Mouse (Mus musculus): ENCODE measurements around the gene Zfp786. TPM values are rescaled to one million over a fixed set of nuclear protein-coding genes. Genes with fewer than 3 reads are reported as not detected.

Zfp786 gene
- polyA plus RNA-seq, 1 experiment from 2014 or later = 16.0 TPM

DNA sequence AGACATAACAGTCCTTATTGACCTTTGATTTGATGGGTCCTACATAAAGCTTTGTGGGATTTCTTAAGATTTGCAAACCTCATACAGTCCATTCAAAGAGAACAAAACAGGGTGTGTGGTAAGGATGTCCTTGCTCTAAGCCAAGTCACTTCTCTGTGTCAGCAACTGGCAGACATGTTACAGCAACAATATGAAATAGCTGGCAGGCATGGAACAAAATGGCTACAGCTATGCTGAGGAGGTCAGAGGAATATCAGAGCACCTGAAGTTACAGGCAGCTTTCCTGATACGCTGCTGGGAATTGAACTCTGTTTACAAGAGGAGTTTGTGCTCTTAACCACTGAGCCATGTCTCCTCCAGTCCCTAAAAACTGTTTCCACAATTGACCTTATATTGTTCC lies 1.6 kb upstream of the Zfp786 start:
- ATAC-seq (ENCODE audit: low FRiP score, low TSS enrichment) = no peak
- Histone ChIP-seq H3K9me3 (ENCODE audit: control insufficient read depth, low read length) (no peaks in the 10 kb centered on the region), H3K9ac (replicated peaks; ENCODE audit: low read length) (no peak overlapping the region), H3K4me2 (ENCODE audit: low read length) (no peak overlapping the region), H3K27me3 (ENCODE audit: control insufficient read depth, insufficient read depth, low read length) (no peaks in the 10 kb centered on the region), H3K27ac (replicated peaks; ENCODE audit: low read depth, low read length) (no peak overlapping the region), H3K4me3 (replicated peaks; ENCODE audit: low read depth, low read length) (no peak overlapping the region), H3K4me1 (ENCODE audit: control insufficient read depth, insufficient read depth, low read length) (peaks cover 16% of the 10 kb centered on the region), H3K36me3 (ENCODE audit: control insufficient read depth, insufficient read depth, low read length) (no peaks in the 10 kb centered on the region)
- WGBS = 88% methylated on average over 1 of the region's 1 CpGs
- no peak for DNase-seq

DNA sequence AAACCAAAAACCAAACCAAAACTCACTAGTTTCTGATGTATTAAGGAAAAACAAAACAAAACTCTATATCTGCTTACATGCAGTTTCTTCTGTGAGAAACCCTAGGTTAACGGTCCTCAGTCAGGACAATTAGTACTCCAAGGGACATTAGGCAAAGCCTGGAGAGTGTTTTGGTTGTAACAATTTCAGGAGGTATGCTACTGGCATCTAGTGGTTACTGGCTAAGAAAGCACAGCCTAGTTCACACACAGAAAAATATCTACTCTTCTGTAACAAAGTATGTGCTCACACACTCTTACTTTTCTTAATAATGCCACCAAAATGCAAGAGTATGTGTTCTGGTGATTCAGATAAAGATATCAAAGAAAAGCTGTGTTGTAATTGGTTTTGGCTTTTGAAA lies 1.7 kb downstream of the Zfp786 start:
- Histone ChIP-seq H3K27me3 (ENCODE audit: control insufficient read depth, insufficient read depth, low read length) (no peaks in the 10 kb centered on the region), H3K9me3 (ENCODE audit: control insufficient read depth, low read length) (no peaks in the 10 kb centered on the region), H3K4me2 (ENCODE audit: low read length) (peak overlapping the region; percentile 66), H3K9ac (replicated peaks; ENCODE audit: low read length) (peak overlapping the region; percentile 93; the same call in 1 of the 2 replicates), H3K4me1 (ENCODE audit: control insufficient read depth, insufficient read depth, low read length) (peaks cover 10% of the 10 kb centered on the region), H3K36me3 (ENCODE audit: control insufficient read depth, insufficient read depth, low read length) (peaks cover 17% of the 10 kb centered on the region), H3K4me3 (replicated peaks; ENCODE audit: low read depth, low read length) (peak overlapping the region; percentile 79), H3K27ac (replicated peaks; ENCODE audit: low read depth, low read length) (no peak overlapping the region; the same call in 1 of the 2 replicates)
- DNase-seq = peak; percentile 64
- ATAC-seq (ENCODE audit: low FRiP score, low TSS enrichment) = no peak
- WGBS = 35% methylated on average over 1 of the region's 1 CpGs

DNA sequence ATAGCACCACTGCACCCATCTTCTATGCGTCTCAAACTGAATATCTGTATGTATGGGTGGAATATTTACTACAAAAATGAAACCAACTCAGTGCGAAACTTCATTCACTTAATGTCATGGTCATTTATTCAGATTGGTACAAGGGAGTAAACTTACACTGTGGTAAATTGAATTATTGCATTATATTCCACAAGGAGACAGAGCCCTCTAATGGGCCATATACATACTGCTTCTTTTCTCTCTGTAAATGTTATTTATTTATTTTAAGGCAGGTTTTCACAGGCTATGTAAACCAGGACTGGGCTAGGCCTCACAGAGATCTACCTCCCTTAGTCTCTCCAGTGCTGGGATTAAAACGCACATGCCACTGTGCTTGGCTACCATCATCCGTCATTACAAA lies 3.2 kb downstream of the Zfp786 start:
- no peak for ATAC-seq (ENCODE audit: low FRiP score, low TSS enrichment)
- no peak overlapping the region for H3K9ac ChIP-seq (replicated peaks; ENCODE audit: low read length)
- H3K27me3 ChIP-seq (ENCODE audit: control insufficient read depth, insufficient read depth, low read length) = no peaks in the 10 kb centered on the region
- 94% methylated on average over 4 of the region's 4 CpGs for WGBS
- H3K27ac ChIP-seq (replicated peaks; ENCODE audit: low read depth, low read length) = no peak overlapping the region
- no peak overlapping the region for H3K4me2 ChIP-seq (ENCODE audit: low read length)
- peaks cover 10% of the 10 kb centered on the region for H3K4me1 ChIP-seq (ENCODE audit: control insufficient read depth, insufficient read depth, low read length)
- no peak for DNase-seq
- no peaks in the 10 kb centered on the region for H3K9me3 ChIP-seq (ENCODE audit: control insufficient read depth, low read length)
- no peak overlapping the region for H3K4me3 ChIP-seq (replicated peaks; ENCODE audit: low read depth, low read length)
- H3K36me3 ChIP-seq (ENCODE audit: control insufficient read depth, insufficient read depth, low read length) = peaks cover 32% of the 10 kb centered on the region

DNA sequence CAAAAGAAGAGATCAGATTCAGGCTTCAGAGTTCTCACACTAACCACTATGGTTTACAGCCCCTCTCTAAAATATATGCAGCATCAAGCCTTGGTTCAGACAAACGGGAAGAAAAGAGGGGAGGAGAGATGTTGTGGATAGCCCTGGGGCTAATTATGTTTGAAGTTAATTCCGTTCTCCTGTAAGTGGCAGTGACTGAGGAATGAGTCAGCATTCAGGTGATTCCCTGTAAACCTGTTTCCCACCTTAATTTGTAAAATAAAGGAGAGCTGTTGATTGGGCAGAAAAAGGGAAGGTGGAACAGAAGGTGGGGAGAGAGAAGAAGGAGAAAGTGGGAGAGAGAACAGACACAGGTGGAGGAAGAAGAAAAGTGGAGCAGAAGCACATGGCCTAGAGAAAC lies 6.4 kb downstream of the Zfp786 start:
- H3K27me3 ChIP-seq (ENCODE audit: control insufficient read depth, insufficient read depth, low read length) = no peaks in the 10 kb centered on the region
- H3K27ac ChIP-seq (replicated peaks; ENCODE audit: low read depth, low read length) = no peak overlapping the region
- no peak for ATAC-seq (ENCODE audit: low FRiP score, low TSS enrichment)
- peaks cover 64% of the 10 kb centered on the region for H3K36me3 ChIP-seq (ENCODE audit: control insufficient read depth, insufficient read depth, low read length)
- DNase-seq = no peak
- peaks cover 7% of the 10 kb centered on the region for H3K4me1 ChIP-seq (ENCODE audit: control insufficient read depth, insufficient read depth, low read length)
- no peak overlapping the region for H3K4me2 ChIP-seq (ENCODE audit: low read length)
- no peak overlapping the region for H3K4me3 ChIP-seq (replicated peaks; ENCODE audit: low read depth, low read length)
- no peaks in the 10 kb centered on the region for H3K9me3 ChIP-seq (ENCODE audit: control insufficient read depth, low read length)
- no peak overlapping the region for H3K9ac ChIP-seq (replicated peaks; ENCODE audit: low read length)
- 61% methylated on average over 2 of the region's 2 CpGs for WGBS

DNA sequence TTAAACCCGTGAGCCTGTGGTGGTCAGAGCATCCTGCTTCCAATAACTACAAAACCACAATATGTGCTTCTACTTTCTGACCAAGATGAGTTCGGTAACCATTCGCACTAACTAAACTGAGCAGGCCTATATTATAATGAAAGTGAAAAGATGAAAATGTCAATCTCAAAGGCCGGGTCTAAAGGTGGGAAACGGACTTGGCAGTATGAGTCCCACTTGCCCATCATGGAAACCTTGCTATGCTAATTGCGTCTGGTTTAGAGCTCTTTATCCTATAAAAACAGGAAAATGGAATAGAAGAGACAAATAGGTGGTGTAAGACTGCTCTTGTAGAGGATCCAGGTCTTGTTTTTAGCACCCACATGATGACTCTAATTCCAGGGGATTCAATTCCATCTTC lies 8.9 kb downstream of the Zfp786 start:
- H3K36me3 ChIP-seq (ENCODE audit: control insufficient read depth, insufficient read depth, low read length) = peaks cover 83% of the 10 kb centered on the region
- ATAC-seq (ENCODE audit: low FRiP score, low TSS enrichment) = no peak

DNA sequence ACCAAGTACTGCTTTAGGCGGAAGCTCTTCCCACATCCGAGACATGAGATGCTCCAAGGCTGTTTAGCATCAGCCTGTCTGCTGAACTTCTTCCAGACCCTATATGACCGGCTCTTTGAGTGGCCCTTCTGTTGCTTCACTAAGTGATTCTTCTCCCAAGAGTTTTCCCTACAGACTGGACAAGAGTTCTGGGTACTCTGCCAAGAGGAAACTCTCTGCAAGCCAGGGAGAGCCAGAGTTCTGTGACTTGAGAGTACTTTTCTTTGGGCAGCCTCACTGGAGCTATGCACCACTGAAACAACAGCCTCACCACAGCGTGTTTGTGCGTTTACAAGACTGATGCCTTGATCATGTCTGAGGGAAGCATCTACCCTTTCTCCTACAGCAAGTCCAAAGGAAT lies 9.4 kb downstream of the Zfp786 start:
- 97% methylated on average over 5 of the region's 5 CpGs for WGBS
- Histone ChIP-seq H3K27ac (replicated peaks; ENCODE audit: low read depth, low read length) (no peak overlapping the region), H3K36me3 (ENCODE audit: control insufficient read depth, insufficient read depth, low read length) (peaks cover 83% of the 10 kb centered on the region), H3K4me3 (replicated peaks; ENCODE audit: low read depth, low read length) (no peak overlapping the region), H3K27me3 (ENCODE audit: control insufficient read depth, insufficient read depth, low read length) (no peaks in the 10 kb centered on the region), H3K4me2 (ENCODE audit: low read length) (no peak overlapping the region), H3K4me1 (ENCODE audit: control insufficient read depth, insufficient read depth, low read length) (no peaks in the 10 kb centered on the region), H3K9ac (replicated peaks; ENCODE audit: low read length) (no peak overlapping the region), H3K9me3 (ENCODE audit: control insufficient read depth, low read length) (no peaks in the 10 kb centered on the region)
- no peak for ATAC-seq (ENCODE audit: low FRiP score, low TSS enrichment)
- no peak for DNase-seq

More for the DNA sequence above, 8.9 kb downstream of the Zfp786 start:
- H3K9ac ChIP-seq (replicated peaks; ENCODE audit: low read length) = no peak overlapping the region
- H3K4me2 ChIP-seq (ENCODE audit: low read length) = no peak overlapping the region
- H3K4me1 ChIP-seq (ENCODE audit: control insufficient read depth, insufficient read depth, low read length) = no peaks in the 10 kb centered on the region
- DNase-seq = no peak
- H3K4me3 ChIP-seq (replicated peaks; ENCODE audit: low read depth, low read length) = no peak overlapping the region
- no peak overlapping the region for H3K27ac ChIP-seq (replicated peaks; ENCODE audit: low read depth, low read length)
- no peaks in the 10 kb centered on the region for H3K27me3 ChIP-seq (ENCODE audit: control insufficient read depth, insufficient read depth, low read length)
- 89% methylated on average over 6 of the region's 6 CpGs for WGBS
- no peaks in the 10 kb centered on the region for H3K9me3 ChIP-seq (ENCODE audit: control insufficient read depth, low read length)

DNA sequence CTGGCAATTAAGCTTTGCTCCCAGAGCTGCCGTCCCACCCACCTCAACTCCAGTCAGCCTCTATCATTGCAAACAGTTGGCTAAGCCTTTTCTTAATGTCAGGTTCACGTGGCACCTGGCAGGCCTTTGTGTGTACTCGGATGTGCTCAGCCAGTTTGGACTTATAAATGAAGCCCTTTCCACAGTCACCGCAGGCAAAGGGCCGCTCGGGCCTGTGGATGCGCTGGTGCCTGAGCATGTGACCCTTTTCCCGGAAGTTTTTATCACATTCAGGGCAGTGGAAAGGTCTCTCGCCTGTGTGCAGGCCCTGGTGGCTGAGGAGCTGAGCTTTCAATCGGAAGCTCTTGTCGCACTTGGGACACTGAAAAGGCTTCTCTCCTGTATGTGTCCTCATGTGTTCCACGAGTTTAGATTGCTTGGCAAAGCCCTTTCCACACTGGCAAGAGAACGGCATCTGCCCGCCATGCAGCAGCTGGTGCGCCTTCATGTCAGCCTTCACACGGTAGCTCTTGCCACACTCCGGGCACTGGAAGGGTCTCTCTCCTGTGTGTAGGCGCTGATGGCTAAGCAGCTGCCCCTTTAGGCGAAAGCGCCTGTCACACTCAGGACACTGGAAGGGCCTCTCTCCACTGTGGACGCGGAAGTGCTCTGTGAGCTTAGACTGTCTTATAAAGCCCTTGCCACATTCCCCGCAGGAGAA lies 10.9 kb downstream of the Zfp786 start:
- no peaks in the 10 kb centered on the region for H3K4me1 ChIP-seq (ENCODE audit: control insufficient read depth, insufficient read depth, low read length)
- WGBS = 94% methylated on average over 23 of the region's 23 CpGs
- no peaks in the 10 kb centered on the region for H3K27me3 ChIP-seq (ENCODE audit: control insufficient read depth, insufficient read depth, low read length)
- H3K36me3 ChIP-seq (ENCODE audit: control insufficient read depth, insufficient read depth, low read length) = peaks cover 74% of the 10 kb centered on the region
- no peak overlapping the region for H3K9ac ChIP-seq (replicated peaks; ENCODE audit: low read length)
- H3K9me3 ChIP-seq (ENCODE audit: control insufficient read depth, low read length) = no peaks in the 10 kb centered on the region
- H3K4me3 ChIP-seq (replicated peaks; ENCODE audit: low read depth, low read length) = no peak overlapping the region
- H3K4me2 ChIP-seq (ENCODE audit: low read length) = no peak overlapping the region
- no peak for DNase-seq
- no peak for ATAC-seq (ENCODE audit: low FRiP score, low TSS enrichment)
- no peak overlapping the region for H3K27ac ChIP-seq (replicated peaks; ENCODE audit: low read depth, low read length)

DNA sequence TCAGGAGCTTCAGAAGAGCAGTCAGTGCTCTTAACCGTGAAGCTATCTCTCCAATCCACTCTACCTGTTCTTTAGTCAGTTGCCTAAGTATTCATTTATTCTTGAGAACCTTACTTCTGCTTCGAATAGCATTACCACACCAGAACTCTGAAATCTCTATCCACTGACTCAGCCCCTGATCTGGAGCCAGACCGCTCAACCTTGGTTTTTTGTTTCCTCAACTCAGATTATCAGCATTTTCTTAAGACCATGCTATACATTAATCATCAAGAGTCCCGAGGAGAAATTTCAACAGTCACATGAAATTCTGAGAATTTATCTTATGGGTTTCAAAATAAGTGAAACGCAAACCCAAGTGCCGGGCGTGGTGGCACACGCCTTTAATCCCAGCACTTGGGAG lies 11.9 kb downstream of the Zfp786 start:
- no peak overlapping the region for H3K9ac ChIP-seq (replicated peaks; ENCODE audit: low read length)
- H3K27me3 ChIP-seq (ENCODE audit: control insufficient read depth, insufficient read depth, low read length) = no peaks in the 10 kb centered on the region
- ATAC-seq (ENCODE audit: low FRiP score, low TSS enrichment) (no peak), DNase-seq (no peak)
- no peak overlapping the region for H3K4me3 ChIP-seq (replicated peaks; ENCODE audit: low read depth, low read length)
- no peak overlapping the region for H3K4me2 ChIP-seq (ENCODE audit: low read length)
- WGBS = 97% methylated on average over 8 of the region's 8 CpGs
- H3K36me3 ChIP-seq (ENCODE audit: control insufficient read depth, insufficient read depth, low read length) = peaks cover 64% of the 10 kb centered on the region
- H3K27ac ChIP-seq (replicated peaks; ENCODE audit: low read depth, low read length) = no peak overlapping the region
- H3K9me3 ChIP-seq (ENCODE audit: control insufficient read depth, low read length) = no peaks in the 10 kb centered on the region
- no peaks in the 10 kb centered on the region for H3K4me1 ChIP-seq (ENCODE audit: control insufficient read depth, insufficient read depth, low read length)

DNA sequence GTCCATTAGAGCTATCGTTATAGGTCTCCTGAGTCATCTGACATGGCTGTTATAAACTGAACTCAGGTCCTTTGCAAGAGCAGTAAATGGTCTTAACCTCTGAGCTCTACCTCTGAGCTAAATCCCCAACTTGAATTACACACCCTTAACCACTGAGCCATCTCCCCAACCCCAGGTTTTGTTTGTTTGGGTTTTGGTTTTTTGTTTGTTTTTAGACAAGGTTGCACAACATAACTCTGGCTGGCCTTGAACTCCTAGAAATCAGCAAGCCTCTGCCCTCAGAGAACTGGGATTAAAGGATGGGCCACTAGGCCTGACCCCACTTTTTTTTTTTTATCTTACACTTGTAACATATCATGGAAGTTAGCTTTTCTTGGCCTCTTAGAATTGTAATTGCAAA lies 14.5 kb downstream of the Zfp786 start:
- H3K27me3 ChIP-seq (ENCODE audit: control insufficient read depth, insufficient read depth, low read length) = no peaks in the 10 kb centered on the region
- no peak overlapping the region for H3K9ac ChIP-seq (replicated peaks; ENCODE audit: low read length)
- peaks cover 11% of the 10 kb centered on the region for H3K4me1 ChIP-seq (ENCODE audit: control insufficient read depth, insufficient read depth, low read length)
- H3K36me3 ChIP-seq (ENCODE audit: control insufficient read depth, insufficient read depth, low read length) = peaks cover 38% of the 10 kb centered on the region
- no peaks in the 10 kb centered on the region for H3K9me3 ChIP-seq (ENCODE audit: control insufficient read depth, low read length)
- DNase-seq = no peak
- 97% methylated on average over 1 of the region's 1 CpGs for WGBS
- H3K4me3 ChIP-seq (replicated peaks; ENCODE audit: low read depth, low read length) = no peak overlapping the region
- no peak overlapping the region for H3K4me2 ChIP-seq (ENCODE audit: low read length)
- no peak overlapping the region for H3K27ac ChIP-seq (replicated peaks; ENCODE audit: low read depth, low read length)
- no peak for ATAC-seq (ENCODE audit: low FRiP score, low TSS enrichment)
